Mouse (Mus musculus): ENCODE data around the gene Ncor1. TPM values are rescaled to one million over a fixed set of nuclear protein-coding genes. Genes with fewer than 3 reads are reported as not detected.
"Not testable (repeated sequence)": the region's sequence is repeated elsewhere in the genome, so short reads cannot be mapped to it uniquely, and the experiment has no call there.

Gene Ncor1
- polyA plus RNA-seq, 1 experiment from 2014 or later = 209 TPM

GRCm38 (mm10) chr11:62408848-62409247, 49.5 kb downstream of the Ncor1 start:
- Histone ChIP-seq H3K9ac (replicated peaks) (no peak overlapping the region), H3K27ac (replicated peaks) (no peak overlapping the region), H3K4me1 (no peaks in the 10 kb centered on the region), H3K4me2 (replicated peaks) (no peak overlapping the region), H3K27me3 (no peaks in the 10 kb centered on the region), H3K36me3 (peaks cover 27% of the 10 kb centered on the region), H3K9me3 (no peaks in the 10 kb centered on the region), H3K4me3 (no peak overlapping the region)
- ATAC-seq (ENCODE audit: low FRiP score, low read depth) = no peak
- 100% methylated on average over 2 of the region's 2 CpGs for WGBS

- H3K4me3 ChIP-seq = no peak overlapping the region
- no peaks in the 10 kb centered on the region for H3K27me3 ChIP-seq
- no peak overlapping the region for H3K4me2 ChIP-seq (replicated peaks)
- no peak overlapping the region for H3K9ac ChIP-seq (replicated peaks)
- H3K36me3 ChIP-seq = peaks cover 43% of the 10 kb centered on the region
- no peaks in the 10 kb centered on the region for H3K4me1 ChIP-seq
- H3K9me3 ChIP-seq = no peaks in the 10 kb centered on the region
- WGBS = 90% methylated on average over 2 of the region's 2 CpGs
- no peak overlapping the region for H3K27ac ChIP-seq (replicated peaks)
- ATAC-seq (ENCODE audit: low FRiP score, low read depth) = no peak
Observed at GRCm38 (mm10) chr11:62396405-62396804, 61.9 kb downstream of the Ncor1 start.

- H3K4me3 ChIP-seq = no peak overlapping the region
- no peak for ATAC-seq (ENCODE audit: low FRiP score, low read depth)
- no peak overlapping the region for H3K9ac ChIP-seq (replicated peaks)
- H3K4me1 ChIP-seq = 0 out of 2 replicates have a peak, but pooled peaks cover 4% of the 10 kb centered on the region
- no peaks in the 10 kb centered on the region for H3K27me3 ChIP-seq
- no peaks in the 10 kb centered on the region for H3K9me3 ChIP-seq
- H3K36me3 ChIP-seq = peaks cover 49% of the 10 kb centered on the region
- no peak overlapping the region for H3K4me2 ChIP-seq (replicated peaks)
- WGBS = 93% methylated on average over 3 of the region's 3 CpGs
- H3K27ac ChIP-seq (replicated peaks) = no peak overlapping the region
Observed at GRCm38 (mm10) chr11:62388331-62388679, 70.0 kb downstream of the Ncor1 start.

- H3K4me2 ChIP-seq (replicated peaks) = no peak overlapping the region
Observed at GRCm38 (mm10) chr11:62387608-62388330, 70.6 kb downstream of the Ncor1 start.

GRCm38 (mm10) chr11:62377202-62377851, 81.0 kb downstream of the Ncor1 start:
- not testable (repeated sequence) for H3K9me3 ChIP-seq; H3K4me1 ChIP-seq; H3K4me3 ChIP-seq; H3K27me3 ChIP-seq; H3K9ac ChIP-seq (replicated peaks); ATAC-seq (ENCODE audit: low FRiP score, low read depth); H3K27ac ChIP-seq (replicated peaks); H3K4me2 ChIP-seq (replicated peaks)
- H3K36me3 ChIP-seq = peaks cover 60% of the 10 kb centered on the region
- whole genome bisulfite sequencing = 91% methylated on average over 6 of the region's 6 CpGs

More at GRCm38 (mm10) chr11:62387608-62388330, 70.6 kb downstream of the Ncor1 start:
- 93% methylated on average over 10 of the region's 10 CpGs for WGBS
- no peak overlapping the region for H3K9ac ChIP-seq (replicated peaks)
- 0 out of 2 replicates have a peak overlapping the region, but pooled peaks have one; percentile 17 for H3K27ac ChIP-seq (replicated peaks)
- no peak overlapping the region for H3K4me3 ChIP-seq
- peaks cover 52% of the 10 kb centered on the region for H3K36me3 ChIP-seq
- no peaks in the 10 kb centered on the region for H3K27me3 ChIP-seq
- H3K4me1 ChIP-seq = 0 out of 2 replicates have a peak, but pooled peaks cover 4% of the 10 kb centered on the region
- H3K9me3 ChIP-seq = no peaks in the 10 kb centered on the region
- no peak for ATAC-seq (ENCODE audit: low FRiP score, low read depth)

- H3K4me2 ChIP-seq (replicated peaks) = no peak overlapping the region
- no peak for ATAC-seq (ENCODE audit: low FRiP score, low read depth)
- 88% methylated on average over 2 of the region's 2 CpGs for WGBS
- H3K9me3 ChIP-seq = no peaks in the 10 kb centered on the region
- no peak overlapping the region for H3K27ac ChIP-seq (replicated peaks)
- H3K4me3 ChIP-seq = no peak overlapping the region
- peaks cover 66% of the 10 kb centered on the region for H3K36me3 ChIP-seq
- H3K9ac ChIP-seq (replicated peaks) = no peak overlapping the region
- no peaks in the 10 kb centered on the region for H3K4me1 ChIP-seq
- H3K27me3 ChIP-seq = no peaks in the 10 kb centered on the region
Observed at GRCm38 (mm10) chr11:62371776-62372175, 86.6 kb downstream of the Ncor1 start.

GRCm38 (mm10) chr11:62369924-62370323, 88.4 kb downstream of the Ncor1 start:
- H3K9me3 ChIP-seq = no peaks in the 10 kb centered on the region
- no peak for ATAC-seq (ENCODE audit: low FRiP score, low read depth)
- H3K36me3 ChIP-seq = peaks cover 63% of the 10 kb centered on the region

GRCm38 (mm10) chr11:62366879-62367278, 91.5 kb downstream of the Ncor1 start:
- peaks cover 51% of the 10 kb centered on the region for H3K36me3 ChIP-seq
- no peak overlapping the region for H3K4me2 ChIP-seq (replicated peaks)
- H3K27ac ChIP-seq (replicated peaks) = no peak overlapping the region
- no peak overlapping the region for H3K4me3 ChIP-seq
- H3K9me3 ChIP-seq = no peaks in the 10 kb centered on the region
- 95% methylated on average over 6 of the region's 6 CpGs for WGBS
- no peaks in the 10 kb centered on the region for H3K27me3 ChIP-seq
- H3K4me1 ChIP-seq = no peaks in the 10 kb centered on the region
- no peak overlapping the region for H3K9ac ChIP-seq (replicated peaks)
- ATAC-seq (ENCODE audit: low FRiP score, low read depth) = no peak

More at GRCm38 (mm10) chr11:62369924-62370323, 88.4 kb downstream of the Ncor1 start:
- Histone ChIP-seq H3K4me3 (no peak overlapping the region), H3K4me2 (replicated peaks) (no peak overlapping the region), H3K27ac (replicated peaks) (no peak overlapping the region), H3K9ac (replicated peaks) (no peak overlapping the region), H3K27me3 (no peaks in the 10 kb centered on the region), H3K4me1 (no peaks in the 10 kb centered on the region)

- Histone ChIP-seq H3K4me3 (no peak overlapping the region), H3K9me3 (no peaks in the 10 kb centered on the region), H3K4me2 (replicated peaks) (no peak overlapping the region), H3K36me3 (peaks cover 57% of the 10 kb centered on the region), H3K4me1 (no peaks in the 10 kb centered on the region), H3K9ac (replicated peaks) (no peak overlapping the region), H3K27ac (replicated peaks) (no peak overlapping the region), H3K27me3 (no peaks in the 10 kb centered on the region)
- WGBS = 98% methylated on average over 2 of the region's 2 CpGs
- no peak for ATAC-seq (ENCODE audit: low FRiP score, low read depth)
Observed at GRCm38 (mm10) chr11:62355216-62355615, 103.1 kb downstream of the Ncor1 start.

- Histone ChIP-seq H3K9ac (replicated peaks) (no peak overlapping the region), H3K27ac (replicated peaks) (no peak overlapping the region), H3K4me2 (replicated peaks) (no peak overlapping the region), H3K4me1 (no peaks in the 10 kb centered on the region), H3K9me3 (no peaks in the 10 kb centered on the region), H3K27me3 (no peaks in the 10 kb centered on the region), H3K4me3 (no peak overlapping the region), H3K36me3 (peaks cover 68% of the 10 kb centered on the region)
- no peak for ATAC-seq (ENCODE audit: low FRiP score, low read depth)
- 93% methylated on average over 4 of the region's 4 CpGs for WGBS
Observed at GRCm38 (mm10) chr11:62351948-62352347, 106.4 kb downstream of the Ncor1 start.

GRCm38 (mm10) chr11:62343002-62343401, 115.3 kb downstream of the Ncor1 start:
- no peak overlapping the region for H3K4me3 ChIP-seq
- no peaks in the 10 kb centered on the region for H3K9me3 ChIP-seq
- H3K4me2 ChIP-seq (replicated peaks) = no peak overlapping the region
- peaks cover 66% of the 10 kb centered on the region for H3K36me3 ChIP-seq
- H3K27me3 ChIP-seq = no peaks in the 10 kb centered on the region
- no peak overlapping the region for H3K9ac ChIP-seq (replicated peaks)
- no peaks in the 10 kb centered on the region for H3K4me1 ChIP-seq
- H3K27ac ChIP-seq (replicated peaks) = no peak overlapping the region
- WGBS = 93% methylated on average over 13 of the region's 13 CpGs
- ATAC-seq (ENCODE audit: low FRiP score, low read depth) = no peak

GRCm38 (mm10) chr11:62332228-62332627, 126.1 kb downstream of the Ncor1 start:
- Histone ChIP-seq H3K4me1 (no peaks in the 10 kb centered on the region), H3K27me3 (no peaks in the 10 kb centered on the region), H3K9me3 (no peaks in the 10 kb centered on the region), H3K9ac (replicated peaks) (no peak overlapping the region), H3K4me3 (no peak overlapping the region), H3K27ac (replicated peaks) (no peak overlapping the region), H3K4me2 (replicated peaks) (no peak overlapping the region), H3K36me3 (peaks cover 88% of the 10 kb centered on the region)
- no peak for ATAC-seq (ENCODE audit: low FRiP score, low read depth)
- 94% methylated on average over 4 of the region's 4 CpGs for WGBS
